Mouse (Mus musculus) myocyte (in vitro differentiated cells): Measurements from ENCODE around the gene Col6a1.

Experiments
- E2F4 ChIP-seq: IDR thresholded peaks from one replicate; pipeline ENCODE4 v1.6.1; 2011; ENCODE audit warnings: mild to moderate bottlenecking, control low read depth, moderate library complexity; ENCODE audit not compliant: insufficient read depth
- MAX ChIP-seq: IDR thresholded peaks from one replicate; pipeline ENCODE4 v1.6.1; 2011; ENCODE audit warnings: low read depth, mild to moderate bottlenecking, control low read depth
- MYOD1 ChIP-seq, 3 experiments: IDR thresholded peaks; one replicate each; pipeline ENCODE4 v1.6.1; 2011; ENCODE audit warnings: control low read depth in 2 of 3, low read depth in 2 of 3, mild to moderate bottlenecking in 2 of 3, moderate library complexity in 1 of 3; ENCODE audit not compliant: insufficient read length in 2 of 3, control insufficient read depth in 1 of 3
- MYOG ChIP-seq, 3 experiments: IDR thresholded peaks; one replicate each; pipeline ENCODE4 v1.6.1; 2011; ENCODE audit warnings: control low read depth in 2 of 3, low read depth in 2 of 3, mild to moderate bottlenecking in 2 of 3; ENCODE audit not compliant: insufficient read length in 2 of 3, control insufficient read depth in 1 of 3, insufficient read depth in 1 of 3
- POLR2A ChIP-seq: IDR thresholded peaks from one replicate; pipeline ENCODE4 v1.6.1; 2011; ENCODE audit warnings: low read depth, mild to moderate bottlenecking, control low read depth, moderate library complexity; ENCODE audit not compliant: insufficient read length
- POLR2AphosphoS2 ChIP-seq: IDR thresholded peaks from one replicate; pipeline ENCODE4 v1.6.1; 2011; ENCODE audit warnings: low read depth, control low read depth; ENCODE audit not compliant: insufficient read length
- SRF ChIP-seq: IDR thresholded peaks from one replicate; pipeline ENCODE4 v1.6.1; 2011; ENCODE audit warnings: low read depth; ENCODE audit not compliant: control insufficient read depth, insufficient read length
- TCF12 ChIP-seq: IDR thresholded peaks from one replicate; pipeline ENCODE4 v1.6.1; 2011; ENCODE audit warnings: mild to moderate bottlenecking, control low read depth; ENCODE audit not compliant: poor library complexity, insufficient read depth, severe bottlenecking
- USF1 ChIP-seq: IDR thresholded peaks from one replicate; pipeline ENCODE4 v1.6.1; 2011; ENCODE audit warnings: low read depth, mild to moderate bottlenecking, control low read depth, moderate library complexity

GRCm38 (mm10) chr10:76769581-76769980, 43.6 kb upstream of the Col6a1 start:
- TF ChIP-seq E2F4 (no peak), SRF (no peak), POLR2A (no peak), MYOD1 (IDR thresholded peaks at IDR 0.05; ENCODE audit: control insufficient read depth in 1 of 3, insufficient read length in 2 of 3, low read depth in 2 of 3) (no peak), MAX (no peak), TCF12 (no peak), POLR2AphosphoS2 (no peak), USF1 (no peak), MYOG (IDR thresholded peaks at IDR 0.05; ENCODE audit: control insufficient read depth in 1 of 3, insufficient read depth in 1 of 3, insufficient read length in 2 of 3, low read depth in 2 of 3) (no peak)
